Mouse (Mus musculus) E14TG2a.4 (cell line): ENCODE data around the gene Gdf11.

Experiments used
- H3K27me3 ChIP-seq: 2 replicates; pipeline ENCODE4 v1.6.1; 2014; ENCODE audit warnings: low read length, control low read depth; ENCODE audit not compliant: insufficient read depth
- H3K36me3 ChIP-seq: 2 replicates; pipeline ENCODE4 v1.6.1; 2014; ENCODE audit warnings: low read length, control low read depth; ENCODE audit not compliant: insufficient read depth
- H3K4me1 ChIP-seq: replicated peaks from 2 replicates; pipeline ENCODE4 v1.6.1; 2014; ENCODE audit warnings: low read depth, low read length, control low read depth
- H3K4me3 ChIP-seq: replicated peaks from 2 replicates; pipeline ENCODE4 v1.5.1; 2014; ENCODE audit warnings: mild to moderate bottlenecking, low read length
- H3K9me3 ChIP-seq: 2 replicates; pipeline ENCODE4 v1.6.1; 2014; ENCODE audit warnings: low read length, control low read depth
- CTCF ChIP-seq: conservative IDR thresholded peaks from 2 replicates; pipeline ENCODE4 v1.5.1; 2014; ENCODE audit warnings: low read length
- NANOG ChIP-seq: IDR thresholded peaks from 2 replicates; pipeline ENCODE4 v1.6.1; 2014; ENCODE audit warnings: borderline replicate concordance, low read length, mixed read lengths
- POU5F1 ChIP-seq: IDR thresholded peaks from 2 replicates; pipeline ENCODE4 v1.6.1; 2014; ENCODE audit warnings: low read length, borderline replicate concordance

Gdf11 gene

DNA sequence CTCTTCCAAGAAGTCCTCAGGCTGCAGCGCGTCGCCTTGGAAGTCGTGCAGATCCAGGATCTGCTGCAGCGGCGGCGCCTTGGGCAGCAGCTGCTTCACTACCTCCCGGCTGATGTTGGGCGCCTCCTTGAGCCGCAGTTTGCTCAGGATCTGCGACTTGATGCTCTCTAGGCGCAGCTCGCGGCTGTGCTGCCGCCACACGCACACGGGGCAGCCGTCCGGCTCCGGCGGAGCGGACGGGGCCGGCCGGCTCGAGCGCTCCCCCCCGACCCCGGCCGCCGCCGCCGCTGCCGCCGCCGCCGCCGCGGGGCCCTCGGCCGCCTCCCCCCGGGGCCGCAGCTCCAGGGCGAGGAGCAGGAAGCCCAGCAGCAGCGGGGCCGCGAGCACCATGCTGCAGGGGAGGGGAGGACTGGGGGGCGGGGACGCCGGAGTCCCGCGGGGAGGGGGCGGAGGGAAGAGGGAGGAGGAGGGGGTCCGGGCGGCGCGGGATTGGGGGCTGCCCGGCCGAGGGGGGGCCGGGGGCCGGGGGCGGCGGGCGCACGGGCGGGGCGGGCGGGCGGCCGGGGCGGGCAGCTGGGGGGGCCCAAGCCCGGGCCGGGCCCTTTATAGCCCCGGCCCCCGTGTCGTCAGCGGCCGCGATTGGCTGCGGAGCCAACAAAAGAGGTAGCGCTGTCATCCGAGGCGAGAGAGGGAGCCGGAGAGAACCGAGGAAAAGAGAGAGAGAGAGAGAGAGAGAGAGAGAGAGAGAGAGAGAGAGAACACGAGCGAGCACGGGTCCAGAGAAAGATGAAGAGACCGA lies at the start of gene Gdf11:
Gdf11 (minus strand) TSS at position 423 of the 799 bp plus-strand sequence.
- TF ChIP-seq CTCF, result no peak
- no peaks in the 10 kb centered on the region for H3K9me3 ChIP-seq
- H3K4me3 ChIP-seq, result peak within 1 kb of the TSS; percentile 86
- peaks cover 65% of the 10 kb centered on the region for H3K4me1 ChIP-seq
- peaks cover 59% of the 10 kb centered on the region for H3K27me3 ChIP-seq
- peaks cover 12% of the 10 kb centered on the region for H3K36me3 ChIP-seq

DNA sequence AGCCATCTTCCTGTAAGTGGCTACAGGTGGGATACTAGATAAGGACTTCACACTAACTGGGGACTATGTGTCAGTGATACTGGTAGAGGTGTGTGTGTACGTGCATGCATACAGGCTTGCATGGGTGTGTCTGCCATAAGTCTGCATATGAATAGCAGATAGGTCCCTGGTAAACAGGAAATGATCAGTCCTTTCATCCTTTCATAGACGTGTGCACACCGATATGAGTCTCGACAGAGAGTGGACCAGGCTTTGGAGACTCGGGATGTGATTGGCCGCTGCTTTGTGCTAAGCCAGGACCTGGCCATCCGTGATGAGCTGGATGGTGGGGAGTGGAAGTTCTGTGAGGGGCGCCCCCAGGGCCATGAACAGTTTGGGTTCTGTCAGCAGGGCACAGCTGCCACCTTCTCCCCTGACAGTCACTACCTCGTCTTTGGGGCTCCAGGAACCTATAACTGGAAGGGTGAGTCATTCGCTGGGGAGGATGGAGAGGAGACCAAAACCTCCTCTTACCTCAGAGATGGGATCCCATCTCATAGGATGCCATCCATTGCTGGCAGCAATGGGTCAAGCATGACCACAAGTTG lies 49.0 kb upstream of the Gdf11 start:
- Histone ChIP-seq H3K4me1 (0 out of 2 replicates have a peak, but pooled peaks cover 2% of the 10 kb centered on the region), H3K27me3 (peaks cover 47% of the 10 kb centered on the region), H3K9me3 (no peaks in the 10 kb centered on the region), H3K36me3 (no peaks in the 10 kb centered on the region), H3K4me3 (no peak overlapping the region)
- TF ChIP-seq NANOG (no peak), CTCF (no peak), POU5F1 (no peak)

DNA sequence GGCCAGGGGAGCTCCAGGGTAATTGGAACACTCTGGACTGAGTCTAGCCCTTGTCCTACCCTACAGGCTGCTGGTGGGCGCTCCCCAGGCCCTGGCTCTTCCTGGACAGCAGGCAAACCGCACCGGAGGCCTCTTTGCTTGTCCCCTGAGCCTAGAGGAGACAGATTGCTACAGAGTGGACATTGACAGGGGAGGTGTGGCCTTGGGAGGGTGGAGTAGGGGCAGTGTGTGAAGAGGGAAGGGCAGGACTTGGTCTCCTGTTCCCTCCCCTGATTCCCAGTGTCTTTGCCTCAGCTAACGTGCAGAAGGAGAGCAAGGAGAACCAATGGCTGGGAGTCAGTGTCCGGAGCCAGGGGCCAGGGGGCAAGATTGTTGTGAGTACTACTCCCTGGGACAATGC lies 47.5 kb upstream of the Gdf11 start:
- H3K4me1 ChIP-seq, result peaks cover 12% of the 10 kb centered on the region
- H3K9me3 ChIP-seq, result no peaks in the 10 kb centered on the region
- no peaks in the 10 kb centered on the region for H3K36me3 ChIP-seq
- no peak for TF ChIP-seq NANOG
- TF ChIP-seq POU5F1, result no peak
- no peak for TF ChIP-seq CTCF
- no peak overlapping the region for H3K4me3 ChIP-seq
- peaks cover 63% of the 10 kb centered on the region for H3K27me3 ChIP-seq

DNA sequence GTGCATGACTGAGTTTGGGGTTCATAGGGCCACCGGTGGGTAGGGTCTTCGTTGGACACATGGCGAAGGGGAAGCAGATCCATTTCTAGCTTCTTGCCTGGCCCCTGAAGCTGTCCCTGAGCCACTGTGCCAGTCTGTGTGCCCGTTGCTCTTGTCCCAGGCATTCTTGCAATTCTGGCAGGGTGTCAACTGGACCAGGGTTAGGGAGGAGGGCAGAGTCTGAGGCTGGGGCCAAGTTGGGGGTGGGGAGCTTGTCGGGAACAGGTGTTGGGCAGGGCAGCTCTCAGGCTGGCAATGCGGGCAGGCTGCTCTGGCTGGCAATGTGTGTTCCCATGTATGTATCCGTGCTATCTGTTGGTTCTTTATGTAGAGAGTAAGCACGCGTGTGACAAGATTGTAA lies 46.9 kb upstream of the Gdf11 start:
- TF ChIP-seq POU5F1 (no peak), NANOG (no peak), CTCF (no peak)
- H3K9me3 ChIP-seq, result no peaks in the 10 kb centered on the region
- H3K4me3 ChIP-seq, result no peak overlapping the region
- H3K36me3 ChIP-seq, result no peaks in the 10 kb centered on the region
- H3K27me3 ChIP-seq, result peaks cover 67% of the 10 kb centered on the region
- H3K4me1 ChIP-seq, result peaks cover 15% of the 10 kb centered on the region

DNA sequence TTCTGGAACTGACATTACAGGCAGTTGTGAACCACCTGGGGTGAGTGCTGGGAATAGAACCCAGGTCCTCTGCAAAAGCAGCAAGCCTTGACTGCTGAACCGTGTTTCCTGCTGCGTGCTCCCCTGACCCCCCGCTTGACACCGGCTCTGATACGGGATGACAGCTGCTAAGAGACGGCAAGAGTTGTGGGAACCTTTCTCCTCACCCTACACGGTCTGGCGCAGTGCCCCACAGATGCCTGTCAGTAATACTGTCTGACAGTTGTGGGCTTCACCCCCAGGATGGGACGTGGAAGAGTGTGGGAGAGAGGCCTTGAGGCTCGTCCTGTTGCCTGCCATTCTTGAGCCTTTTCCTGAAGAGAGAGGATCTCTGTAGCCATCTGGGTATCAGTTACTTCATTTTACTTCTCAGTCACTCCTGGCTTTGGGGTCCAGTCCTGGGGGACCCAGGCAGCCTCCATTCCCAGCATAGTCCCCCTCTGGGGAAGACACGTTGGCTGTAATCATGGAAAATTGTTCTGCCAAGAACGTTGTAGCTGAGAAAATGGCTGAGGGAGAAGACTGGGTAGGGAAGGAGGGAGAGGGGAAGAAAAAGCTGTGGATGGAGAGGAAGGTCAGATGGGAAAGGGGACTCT lies 46.4 kb upstream of the Gdf11 start:
- TF ChIP-seq NANOG (no peak), POU5F1 (no peak), CTCF (no peak)
- Histone ChIP-seq H3K27me3 (peaks cover 69% of the 10 kb centered on the region), H3K36me3 (no peaks in the 10 kb centered on the region), H3K9me3 (no peaks in the 10 kb centered on the region), H3K4me3 (no peak overlapping the region), H3K4me1 (peaks cover 20% of the 10 kb centered on the region)

DNA sequence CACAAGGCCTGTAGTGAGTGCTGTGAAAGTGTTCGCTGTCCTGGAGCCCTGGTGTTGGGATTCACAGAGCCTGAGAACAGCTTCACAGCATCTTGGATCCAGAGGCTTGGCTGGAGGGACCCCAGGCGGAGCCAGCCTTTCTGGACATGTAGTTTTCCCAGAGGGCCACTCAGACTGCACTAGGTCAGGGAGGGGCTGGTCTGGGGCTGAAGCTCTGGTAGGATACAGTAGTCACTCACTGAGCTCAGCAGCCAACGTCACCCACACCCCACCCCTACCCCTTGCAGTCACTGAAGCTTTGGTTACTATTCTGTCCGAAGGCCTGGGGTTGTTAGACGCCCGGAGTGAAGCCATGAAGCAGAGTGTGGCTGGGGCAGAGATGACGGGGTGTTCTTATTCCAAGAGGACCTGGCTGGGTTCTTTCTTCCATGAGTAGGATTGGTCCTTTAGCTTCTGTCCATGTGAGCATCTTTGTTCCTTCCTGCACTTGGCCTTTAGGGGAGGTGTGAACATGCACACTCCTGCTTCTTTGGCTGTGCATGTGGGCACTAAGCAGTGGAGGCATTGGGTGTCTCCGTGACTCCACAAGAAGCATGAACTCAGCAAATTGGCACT lies 44.4 kb upstream of the Gdf11 start:
- Histone ChIP-seq H3K4me3 (no peak overlapping the region), H3K36me3 (no peaks in the 10 kb centered on the region), H3K27me3 (peaks cover 77% of the 10 kb centered on the region), H3K4me1 (peaks cover 22% of the 10 kb centered on the region), H3K9me3 (no peaks in the 10 kb centered on the region)
- TF ChIP-seq POU5F1, result no peak
- TF ChIP-seq NANOG, result no peak
- TF ChIP-seq CTCF, result no peak

DNA sequence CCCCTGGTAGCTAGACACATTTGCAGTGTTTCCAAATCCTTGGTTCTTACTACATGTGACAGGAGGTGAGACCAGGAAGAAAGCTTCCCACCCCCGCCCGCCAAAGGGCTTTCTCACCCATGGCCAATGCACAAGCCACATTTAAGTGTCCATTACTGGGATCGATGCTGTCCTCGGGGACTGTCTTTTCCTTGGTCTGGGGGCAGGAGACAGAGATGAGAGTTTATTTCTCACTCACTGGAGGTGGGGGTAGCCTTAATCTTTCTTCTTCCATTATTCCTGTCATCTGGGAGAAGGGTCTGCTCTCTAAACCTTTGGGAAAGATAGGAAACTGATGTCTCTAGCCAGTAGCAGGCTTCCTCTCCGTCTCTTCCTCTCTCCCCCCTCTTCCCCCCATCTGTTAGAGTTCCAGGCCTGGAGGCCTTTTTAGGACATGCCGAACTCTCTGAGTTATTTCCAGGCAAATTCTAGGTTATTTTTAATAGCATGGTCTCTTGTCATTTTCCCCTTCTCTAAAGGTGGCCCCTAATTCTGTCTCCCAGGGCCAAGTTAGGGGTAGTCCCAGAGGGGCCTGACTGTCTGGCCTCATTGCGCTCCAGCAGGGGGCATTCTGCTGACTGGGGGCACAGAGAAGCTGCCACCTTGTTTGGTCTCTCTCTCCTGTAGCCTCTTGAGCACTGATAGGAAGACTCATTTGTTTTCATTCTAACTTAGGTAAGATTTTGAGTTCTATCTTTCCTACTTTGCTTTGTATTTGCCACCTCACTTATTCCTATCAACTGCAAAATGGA lies 43.7 kb upstream of the Gdf11 start:
- no peaks in the 10 kb centered on the region for H3K36me3 ChIP-seq

More for the DNA sequence above, 43.7 kb upstream of the Gdf11 start:
- Histone ChIP-seq H3K4me3 (no peak overlapping the region), H3K9me3 (no peaks in the 10 kb centered on the region), H3K27me3 (peaks cover 74% of the 10 kb centered on the region), H3K4me1 (peaks cover 22% of the 10 kb centered on the region)
- TF ChIP-seq NANOG (no peak), CTCF (no peak), POU5F1 (no peak)
